Mouse (Mus musculus) kidney, postnatal 0 days (tissue): ENCODE data around the gene Ntn4. TPM values are rescaled to one million over a fixed set of nuclear protein-coding genes. Genes with fewer than 3 reads are reported as not detected.

Experiments used
- ATAC-seq: fragments of 200-750 bp; cut with Nextera tagmentation; replicated peaks from 2 replicates; pipeline ENCODE4 v1.8.0; 2017; ENCODE audit warnings: low read depth, moderate number of reproducible peaks, moderate TSS enrichment, moderate library complexity; ENCODE audit not compliant: low FRiP score
- DNase-seq: peaks from one replicate; pipeline ENCODE4 v3.0.0-alpha.2; 2016; ENCODE audit warnings: low spot score
- H3K27ac ChIP-seq: fragments of 300-500 bp; sonication (generic); 2 replicates; pipeline ENCODE4 v1.5.1; 2014; ENCODE audit warnings: mild to moderate bottlenecking
- H3K27me3 ChIP-seq: fragments of 300-500 bp; sonication (generic); 2 replicates; pipeline ENCODE4 v1.6.1; 2014; ENCODE audit warnings: low read length, mixed read lengths; ENCODE audit not compliant: insufficient read depth
- H3K36me3 ChIP-seq: fragments of 300-500 bp; sonication (generic); 2 replicates; pipeline ENCODE4 v1.6.1; 2014; ENCODE audit warnings: low read length, mixed read lengths; ENCODE audit not compliant: insufficient read depth
- H3K4me1 ChIP-seq: fragments of 300-500 bp; sonication (generic); replicated peaks from 2 replicates; pipeline ENCODE4 v1.6.1; 2014; ENCODE audit warnings: antibody characterized with exemption, low read length, mixed read lengths; ENCODE audit not compliant: insufficient read depth
- H3K4me2 ChIP-seq: fragments of 300-500 bp; sonication (generic); 2 replicates; pipeline ENCODE4 v1.6.1; 2014; ENCODE audit warnings: mild to moderate bottlenecking, low read length, moderate library complexity, mixed read lengths
- H3K4me3 ChIP-seq: fragments of 300-500 bp; sonication (generic); replicated peaks from 2 replicates; pipeline ENCODE4 v1.5.1; 2014; ENCODE audit warnings: low read depth, low read length
- H3K9ac ChIP-seq: fragments of 300-500 bp; sonication (generic); 2 replicates; pipeline ENCODE4 v1.6.1; 2014; ENCODE audit warnings: low read depth, low read length
- H3K9me3 ChIP-seq: fragments of 300-500 bp; sonication (generic); replicated peaks from 2 replicates; pipeline ENCODE4 v1.6.1; 2016; ENCODE audit warnings: low read length, inconsistent platforms, mixed read lengths
- CTCF ChIP-seq: IDR thresholded peaks from 2 replicates; pipeline ENCODE4 v1.5.1; 2016; ENCODE audit warnings: antibody characterized with exemption, low read depth, mild to moderate bottlenecking, moderate library complexity
- WGBS: fragments of 180-500 bp; shearing (Covaris S2); extraction: QIAGEN DNeasy Blood & Tissue Kit; methylation state at CpG from one replicate; pipeline ENCODE4 v1.1.7; 2014; 5-methylcytosine and 5-hydroxymethylcytosine counted together
- polyA plus RNA-seq: library from polyadenylated mRNA; unstranded; fragments of >200 nt; fragmentation: Nextera tagmentation; extraction: Ambion mirVana; gene quantifications from 2 replicates; pipeline ENCODE4 v1.2.1, GENCODE M21; 2015

Ntn4 gene
- polyA plus RNA-seq, 1 experiment from 2014 or later = 1.4 TPM

DNA sequence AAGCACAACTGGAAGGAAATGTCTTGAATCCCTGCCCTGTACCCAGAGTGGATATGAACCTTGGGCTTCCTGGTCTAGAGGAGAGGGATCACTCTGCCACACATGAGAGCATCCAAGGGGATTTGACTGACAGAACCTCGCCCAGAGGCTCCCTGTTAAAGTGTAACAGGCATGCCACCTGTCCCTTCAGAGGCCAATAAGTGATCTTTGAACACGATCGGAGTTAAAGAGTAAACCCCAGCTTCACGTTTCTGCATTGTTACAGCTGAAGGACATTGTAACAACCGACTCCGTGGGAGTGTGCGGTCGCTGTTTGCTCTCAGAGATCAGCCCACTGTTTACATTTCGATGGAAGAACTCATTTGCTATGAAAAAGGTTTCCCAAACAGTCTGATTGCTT lies 16.8 kb upstream of the Ntn4 start:
- DNase-seq (peak; percentile 51), ATAC-seq (peak; percentile 86)
- H3K27me3 ChIP-seq = no peaks in the 10 kb centered on the region
- no peak for TF ChIP-seq CTCF
- WGBS = 14% methylated on average over 9 of the region's 9 CpGs
- no peaks in the 10 kb centered on the region for H3K36me3 ChIP-seq
- peak overlapping the region; percentile 60; the same call in 1 of the 2 replicates for H3K27ac ChIP-seq
- no peaks in the 10 kb centered on the region for H3K9me3 ChIP-seq
- no peak overlapping the region for H3K9ac ChIP-seq
- no peak overlapping the region for H3K4me3 ChIP-seq
- peak overlapping the region; percentile 48 for H3K4me2 ChIP-seq
- H3K4me1 ChIP-seq = peaks cover 6% of the 10 kb centered on the region

DNA sequence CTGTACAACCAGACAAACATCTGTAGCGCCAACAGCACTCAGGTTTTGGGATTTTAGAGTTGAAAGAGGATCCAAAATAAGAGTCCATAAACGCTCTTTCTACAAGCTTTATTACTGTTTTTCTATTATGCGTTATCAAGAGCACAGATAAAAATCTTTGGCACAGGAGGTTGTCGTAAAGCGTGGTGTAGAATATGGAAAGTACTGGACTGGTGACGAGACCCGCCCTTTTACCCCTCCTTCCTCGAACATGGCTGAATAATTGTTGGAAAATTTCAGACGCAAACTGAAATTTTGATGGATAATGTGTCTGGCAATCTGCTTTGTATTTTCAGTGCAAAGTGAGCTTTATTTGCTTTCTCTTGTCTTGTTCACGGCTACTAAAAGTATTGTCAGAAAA lies 16.3 kb upstream of the Ntn4 start:
- peak overlapping the region; percentile 48 for H3K4me2 ChIP-seq
- no peak for ATAC-seq
- no peaks in the 10 kb centered on the region for H3K36me3 ChIP-seq
- DNase-seq = no peak
- H3K27me3 ChIP-seq = no peaks in the 10 kb centered on the region
- H3K9me3 ChIP-seq = no peaks in the 10 kb centered on the region
- peaks cover 6% of the 10 kb centered on the region for H3K4me1 ChIP-seq
- no peak overlapping the region for H3K9ac ChIP-seq
- 41% methylated on average over 10 of the region's 10 CpGs for WGBS
- no peak for TF ChIP-seq CTCF
- H3K4me3 ChIP-seq = no peak overlapping the region
- peak overlapping the region; percentile 60; the same call in 1 of the 2 replicates for H3K27ac ChIP-seq

DNA sequence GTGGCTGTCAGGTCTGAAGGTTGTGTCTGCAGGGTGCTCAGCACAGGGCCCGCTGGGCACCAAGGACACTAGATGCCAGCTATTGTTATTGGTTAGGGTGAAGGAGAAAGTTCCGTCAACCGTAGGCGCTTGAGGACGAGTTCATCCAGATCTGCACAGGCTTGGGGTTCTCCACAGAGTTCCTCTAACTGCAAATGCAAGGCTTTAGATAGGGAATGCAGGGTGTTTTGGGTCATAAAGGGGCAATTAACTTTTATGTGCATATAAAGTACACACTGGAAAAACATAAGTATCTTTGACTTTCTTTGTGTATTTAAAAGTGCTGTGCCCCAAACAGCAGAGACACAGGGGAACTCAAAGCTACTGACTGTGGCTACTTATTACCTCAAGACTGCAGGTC lies 10.2 kb upstream of the Ntn4 start:
- Histone ChIP-seq H3K9ac (no peak overlapping the region), H3K27me3 (no peaks in the 10 kb centered on the region), H3K4me3 (no peak overlapping the region), H3K36me3 (no peaks in the 10 kb centered on the region), H3K9me3 (no peaks in the 10 kb centered on the region), H3K4me1 (no peaks in the 10 kb centered on the region), H3K27ac (no peak overlapping the region), H3K4me2 (no peak overlapping the region)
- 86% methylated on average over 5 of the region's 5 CpGs for WGBS
- no peak for DNase-seq
- no peak for ATAC-seq
- TF ChIP-seq CTCF = no peak

- no peaks in the 10 kb centered on the region for H3K27me3 ChIP-seq
- no peak for TF ChIP-seq CTCF
- ATAC-seq (no peak), DNase-seq (no peak)
- no peak overlapping the region for H3K27ac ChIP-seq
- 75% methylated on average over 4 of the region's 4 CpGs for WGBS
- no peak overlapping the region for H3K9ac ChIP-seq
- no peaks in the 10 kb centered on the region for H3K4me1 ChIP-seq
- H3K4me3 ChIP-seq = no peak overlapping the region
- H3K36me3 ChIP-seq = no peaks in the 10 kb centered on the region
- H3K4me2 ChIP-seq = no peak overlapping the region
- H3K9me3 ChIP-seq = no peaks in the 10 kb centered on the region
Observed at GRCm38 (mm10) chr10:93632086-93632485, 8.4 kb upstream of the Ntn4 start.

DNA sequence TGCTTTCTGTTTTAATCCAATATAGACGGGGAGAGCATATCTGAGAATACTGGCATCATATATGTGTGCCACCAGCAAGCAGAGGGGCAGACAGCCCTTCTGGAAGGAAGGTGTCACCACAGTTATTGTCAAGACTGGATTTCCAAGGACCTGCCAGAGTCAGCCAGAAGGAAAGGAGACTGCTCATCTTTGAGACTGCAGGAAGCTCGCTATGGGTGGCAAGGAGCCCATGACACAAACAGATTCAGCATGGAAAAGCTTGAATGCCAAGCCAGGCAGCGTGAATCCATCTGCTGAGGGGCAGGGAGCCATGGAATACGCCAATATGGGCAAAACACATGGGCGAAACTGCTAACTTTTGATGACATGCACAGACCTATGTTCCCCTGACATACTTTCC lies 6.9 kb upstream of the Ntn4 start:
- no peaks in the 10 kb centered on the region for H3K27me3 ChIP-seq
- no peak overlapping the region for H3K4me3 ChIP-seq
- H3K27ac ChIP-seq = no peak overlapping the region
- ATAC-seq = no peak
- no peaks in the 10 kb centered on the region for H3K4me1 ChIP-seq
- H3K4me2 ChIP-seq = no peak overlapping the region
- H3K36me3 ChIP-seq = no peaks in the 10 kb centered on the region
- 87% methylated on average over 5 of the region's 5 CpGs for WGBS
- no peaks in the 10 kb centered on the region for H3K9me3 ChIP-seq
- no peak overlapping the region for H3K9ac ChIP-seq
- DNase-seq = no peak
- TF ChIP-seq CTCF = no peak

GRCm38 (mm10) chr10:93633971-93634370 lies 6.5 kb upstream of the Ntn4 start:
- no peak overlapping the region for H3K9ac ChIP-seq
- no peak overlapping the region for H3K27ac ChIP-seq
- no peak overlapping the region for H3K4me2 ChIP-seq
- 93% methylated on average over 2 of the region's 2 CpGs for WGBS
- H3K36me3 ChIP-seq = no peaks in the 10 kb centered on the region
- H3K9me3 ChIP-seq = no peaks in the 10 kb centered on the region
- DNase-seq (no peak), ATAC-seq (no peak)
- H3K4me3 ChIP-seq = no peak overlapping the region
- no peaks in the 10 kb centered on the region for H3K4me1 ChIP-seq
- H3K27me3 ChIP-seq = no peaks in the 10 kb centered on the region
- TF ChIP-seq CTCF = no peak

DNA sequence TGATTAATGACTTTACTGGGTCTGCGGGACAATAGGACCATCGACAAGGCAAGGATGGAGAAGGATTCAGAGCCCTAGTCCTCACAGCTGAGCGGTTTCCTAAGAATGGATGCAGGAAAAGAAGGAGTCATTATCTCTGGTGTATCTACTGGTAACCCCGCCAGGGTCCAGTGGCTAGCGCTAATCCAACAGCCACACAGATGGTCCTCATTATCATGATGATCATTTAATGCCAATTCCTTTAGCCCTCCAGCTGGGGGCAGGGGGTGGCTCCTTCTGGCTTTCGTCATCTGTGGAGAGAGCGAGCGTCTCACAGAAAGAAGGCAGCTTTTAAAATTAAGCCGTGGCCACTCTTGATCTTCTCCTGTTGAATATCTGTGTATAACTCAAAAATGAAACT lies 4.5 kb upstream of the Ntn4 start:
- ATAC-seq (no peak), DNase-seq (no peak)
- Histone ChIP-seq H3K36me3 (no peaks in the 10 kb centered on the region), H3K27me3 (no peaks in the 10 kb centered on the region), H3K4me3 (no peak overlapping the region), H3K27ac (no peak overlapping the region), H3K4me1 (0 out of 2 replicates have a peak, but pooled peaks cover 3% of the 10 kb centered on the region), H3K9ac (no peak overlapping the region), H3K4me2 (no peak overlapping the region), H3K9me3 (no peaks in the 10 kb centered on the region)
- whole genome bisulfite sequencing = 55% methylated on average over 9 of the region's 9 CpGs
- no peak for TF ChIP-seq CTCF
